Mouse (Mus musculus) liver, postnatal 0 days (tissue): ENCODE data around the gene Thrap3.

Experiments
- CTCF ChIP-seq: sonication (generic); IDR thresholded peaks from 2 replicates; pipeline ENCODE4 v1.5.1; 2016; ENCODE audit warnings: antibody characterized with exemption, low read depth
- EP300 ChIP-seq: IDR thresholded peaks from 2 replicates; pipeline ENCODE4 v1.6.1; 2016; ENCODE audit warnings: antibody characterized with exemption, low read depth, mild to moderate bottlenecking

DNA sequence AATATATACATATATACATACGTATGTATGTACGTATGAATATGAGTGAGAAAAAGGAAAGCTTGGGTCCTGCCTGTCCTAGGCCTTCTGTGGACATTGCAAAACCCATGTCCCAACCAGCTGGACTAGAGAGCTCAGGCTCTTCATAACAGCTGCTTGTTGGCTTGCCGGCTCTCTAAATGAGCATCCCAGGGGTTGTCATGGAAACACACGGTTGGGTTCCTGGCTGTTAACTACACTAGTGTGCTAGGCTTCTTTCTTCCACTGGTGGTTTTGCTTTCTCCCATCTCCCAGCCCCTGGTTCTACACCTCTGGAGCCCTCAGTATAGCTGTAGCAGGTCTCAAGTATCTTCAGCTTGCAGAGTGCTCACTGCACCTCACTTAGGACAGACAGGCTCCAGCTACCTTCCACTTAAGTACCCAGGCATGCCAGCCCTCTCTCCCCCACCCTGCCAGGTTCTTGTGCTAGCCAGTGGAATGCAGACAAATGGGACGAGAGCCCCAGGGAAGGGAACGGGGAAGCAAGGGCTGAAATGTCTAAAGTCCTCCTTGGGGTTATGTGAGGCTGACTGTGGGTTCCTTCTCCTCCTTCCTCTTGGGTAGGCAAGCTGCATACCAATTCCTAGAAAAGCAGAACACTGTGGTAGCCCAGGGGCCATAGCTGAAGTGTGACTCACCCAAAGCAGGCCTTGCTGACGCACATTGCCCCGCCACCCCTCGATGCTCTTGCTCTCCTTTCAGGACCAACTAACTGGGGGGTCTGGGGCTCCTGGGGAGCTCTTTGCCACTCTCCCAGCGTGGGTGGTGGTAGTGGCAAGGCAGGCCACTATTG, 71.1 kb downstream of the Thrap3 start:
- no peak for TF ChIP-seq CTCF
- TF ChIP-seq EP300 = no peak
